Mouse (Mus musculus) heart, embryonic 16.5 days (tissue): ENCODE data around the gene Dcaf4. TPM values are rescaled to one million over a fixed set of nuclear protein-coding genes. Genes with fewer than 3 reads are reported as not detected.

Source experiments
- ATAC-seq: fragments of 200-750 bp; cut with Nextera tagmentation; replicated peaks from 2 replicates; pipeline ENCODE4 v1.8.0; 2017; ENCODE audit warnings: moderate number of reproducible peaks; ENCODE audit not compliant: insufficient read depth, low FRiP score; ENCODE audit errors: extremely low read depth
- H3K27ac ChIP-seq: fragments of 300-500 bp; sonication (generic); 2 replicates; pipeline ENCODE4 v1.5.1; 2014; ENCODE audit warnings: mild to moderate bottlenecking, low read length, control low read depth, moderate library complexity
- H3K27me3 ChIP-seq: fragments of 300-500 bp; sonication (generic); 2 replicates; pipeline ENCODE4 v1.6.1; 2014; ENCODE audit warnings: low read length, mixed read lengths; ENCODE audit not compliant: control insufficient read depth, insufficient read depth
- H3K36me3 ChIP-seq: fragments of 300-500 bp; sonication (generic); 2 replicates; pipeline ENCODE4 v1.6.1; 2014; ENCODE audit not compliant: control insufficient read depth, insufficient read depth
- H3K4me1 ChIP-seq: fragments of 300-500 bp; sonication (generic); 2 replicates; pipeline ENCODE4 v1.6.1; 2014; ENCODE audit warnings: low read length, mixed read lengths; ENCODE audit not compliant: control insufficient read depth, insufficient read depth
- H3K4me2 ChIP-seq: fragments of 300-500 bp; sonication (generic); 2 replicates; pipeline ENCODE4 v1.6.1; 2014; ENCODE audit warnings: low read depth, mild to moderate bottlenecking, control low read depth, low read length
- H3K4me3 ChIP-seq: fragments of 300-500 bp; sonication (generic); 2 replicates; pipeline ENCODE4 v1.5.1; 2014; ENCODE audit warnings: mild to moderate bottlenecking, control low read depth, low read length
- H3K9ac ChIP-seq: fragments of 300-500 bp; sonication (generic); 2 replicates; pipeline ENCODE4 v1.6.1; 2014; ENCODE audit warnings: low read length, control low read depth
- H3K9me3 ChIP-seq: fragments of 300-500 bp; sonication (generic); replicated peaks from 2 replicates; pipeline ENCODE4 v1.6.1; 2016; ENCODE audit warnings: low read length; ENCODE audit not compliant: control insufficient read depth
- WGBS: fragments of 180-500 bp; shearing (Covaris S2); extraction: QIAGEN DNeasy Blood & Tissue Kit; methylation state at CpG from one replicate; pipeline ENCODE4 v1.1.7; 2014; 5-methylcytosine and 5-hydroxymethylcytosine counted together
- polyA plus RNA-seq: library from polyadenylated mRNA; unstranded; fragments of >200 nt; fragmentation: Nextera tagmentation; extraction: Ambion mirVana; gene quantifications from 2 replicates; pipeline ENCODE4 v1.2.1, GENCODE M21; 2015

Gene Dcaf4
- polyA plus RNA-seq, 1 experiment from 2014 or later, result 27.4 TPM

- WGBS, result 75% methylated on average over 9 of the region's 9 CpGs
- Histone ChIP-seq H3K9ac (no peak overlapping the region), H3K4me1 (peaks cover 2% of the 10 kb centered on the region; the same call in 1 of the 2 replicates), H3K36me3 (no peaks in the 10 kb centered on the region), H3K9me3 (peaks cover 6% of the 10 kb centered on the region), H3K4me3 (no peak overlapping the region), H3K27ac (no peak overlapping the region), H3K27me3 (no peaks in the 10 kb centered on the region), H3K4me2 (no peak overlapping the region)
- ATAC-seq, result no peak
These were observed 26.1 kb upstream of the Dcaf4 start for GRCm38 (mm10) chr12:83494196-83494595.

- Histone ChIP-seq H3K4me2 (no peak overlapping the region), H3K9me3 (peaks cover 6% of the 10 kb centered on the region), H3K27ac (no peak overlapping the region), H3K9ac (no peak overlapping the region), H3K36me3 (no peaks in the 10 kb centered on the region), H3K4me3 (no peak overlapping the region), H3K27me3 (no peaks in the 10 kb centered on the region), H3K4me1 (no peaks in the 10 kb centered on the region; the same call in 1 of the 2 replicates)
- ATAC-seq, result no peak
- WGBS, result 69% methylated on average over 4 of the region's 4 CpGs
These were observed 24.9 kb upstream of the Dcaf4 start for GRCm38 (mm10) chr12:83495248-83495960.

GRCm38 (mm10) chr12:83495961-83496282 is 24.3 kb upstream of the Dcaf4 start:
- Histone ChIP-seq H3K4me3 (no peak overlapping the region), H3K9ac (no peak overlapping the region), H3K36me3 (no peaks in the 10 kb centered on the region), H3K9me3 (peaks cover 6% of the 10 kb centered on the region), H3K4me1 (no peaks in the 10 kb centered on the region; the same call in 1 of the 2 replicates), H3K4me2 (no peak overlapping the region), H3K27me3 (no peaks in the 10 kb centered on the region), H3K27ac (no peak overlapping the region)
- 61% methylated on average over 9 of the region's 9 CpGs for WGBS
- no peak for ATAC-seq

- no peak overlapping the region for H3K9ac ChIP-seq
- no peak overlapping the region for H3K4me3 ChIP-seq
- no peaks in the 10 kb centered on the region for H3K36me3 ChIP-seq
- no peaks in the 10 kb centered on the region for H3K27me3 ChIP-seq
- no peaks in the 10 kb centered on the region; the same call in 1 of the 2 replicates for H3K4me1 ChIP-seq
- H3K4me2 ChIP-seq, result no peak overlapping the region
- H3K27ac ChIP-seq, result no peak overlapping the region
- peaks cover 3% of the 10 kb centered on the region for H3K9me3 ChIP-seq
- no peak for ATAC-seq
- WGBS, result 73% methylated on average over 4 of the region's 4 CpGs
These were observed 23.9 kb upstream of the Dcaf4 start for GRCm38 (mm10) chr12:83496336-83496735.

- H3K4me3 ChIP-seq, result no peak overlapping the region
- H3K27me3 ChIP-seq, result no peaks in the 10 kb centered on the region
- no peak overlapping the region for H3K4me2 ChIP-seq
- WGBS, result 81% methylated on average over 6 of the region's 6 CpGs
- no peak overlapping the region for H3K27ac ChIP-seq
- no peaks in the 10 kb centered on the region for H3K36me3 ChIP-seq
- H3K9ac ChIP-seq, result no peak overlapping the region
- H3K9me3 ChIP-seq, result no peaks in the 10 kb centered on the region
- no peaks in the 10 kb centered on the region; the same call in 1 of the 2 replicates for H3K4me1 ChIP-seq
- ATAC-seq, result no peak
These were observed 23.5 kb upstream of the Dcaf4 start for GRCm38 (mm10) chr12:83496736-83497135.

GRCm38 (mm10) chr12:83497959-83498358 is 22.3 kb upstream of the Dcaf4 start:
- Histone ChIP-seq H3K9me3 (no peaks in the 10 kb centered on the region), H3K4me3 (no peak overlapping the region), H3K27ac (no peak overlapping the region), H3K4me1 (no peaks in the 10 kb centered on the region; the same call in 1 of the 2 replicates), H3K4me2 (no peak overlapping the region), H3K9ac (no peak overlapping the region), H3K27me3 (no peaks in the 10 kb centered on the region), H3K36me3 (no peaks in the 10 kb centered on the region)
- 79% methylated on average over 3 of the region's 3 CpGs for WGBS
- ATAC-seq, result no peak

- no peak overlapping the region for H3K4me3 ChIP-seq
- no peaks in the 10 kb centered on the region for H3K9me3 ChIP-seq
- no peaks in the 10 kb centered on the region for H3K36me3 ChIP-seq
- no peaks in the 10 kb centered on the region for H3K27me3 ChIP-seq
- no peak overlapping the region for H3K27ac ChIP-seq
- H3K4me2 ChIP-seq, result no peak overlapping the region
- no peaks in the 10 kb centered on the region for H3K4me1 ChIP-seq
- no peak overlapping the region for H3K9ac ChIP-seq
- ATAC-seq, result no peak
- WGBS, result 74% methylated on average over 5 of the region's 5 CpGs
These were observed 21.0 kb upstream of the Dcaf4 start for GRCm38 (mm10) chr12:83499256-83499655.

GRCm38 (mm10) chr12:83502190-83502589 is 18.1 kb upstream of the Dcaf4 start:
- 4% methylated on average over 9 of the region's 9 CpGs for WGBS

GRCm38 (mm10) chr12:83506543-83506942 is 13.7 kb upstream of the Dcaf4 start:
- no peaks in the 10 kb centered on the region for H3K4me1 ChIP-seq
- H3K36me3 ChIP-seq, result no peaks in the 10 kb centered on the region
- no peak overlapping the region for H3K4me2 ChIP-seq
- no peak for ATAC-seq
- H3K27ac ChIP-seq, result no peak overlapping the region
- 78% methylated on average over 10 of the region's 10 CpGs for WGBS
- no peak overlapping the region for H3K4me3 ChIP-seq
- H3K9me3 ChIP-seq, result no peaks in the 10 kb centered on the region
- no peak overlapping the region for H3K9ac ChIP-seq
- H3K27me3 ChIP-seq, result no peaks in the 10 kb centered on the region

More at GRCm38 (mm10) chr12:83502190-83502589, 18.1 kb upstream of the Dcaf4 start:
- H3K27me3 ChIP-seq, result no peaks in the 10 kb centered on the region
- H3K36me3 ChIP-seq, result no peaks in the 10 kb centered on the region
- H3K9me3 ChIP-seq, result no peaks in the 10 kb centered on the region
- no peak for ATAC-seq
- H3K9ac ChIP-seq, result no peak overlapping the region
- no peak overlapping the region for H3K4me2 ChIP-seq
- no peaks in the 10 kb centered on the region for H3K4me1 ChIP-seq
- no peak overlapping the region for H3K27ac ChIP-seq
- no peak overlapping the region for H3K4me3 ChIP-seq
